Mouse (Mus musculus) MN1 (cell line): Measurements from ENCODE around the gene Adam8.

Source experiments
- DNase-seq: peaks from one replicate; pipeline ENCODE4 v3.0.0-alpha.2; 2016; ENCODE audit warnings: low spot score

Adam8 gene

DNA sequence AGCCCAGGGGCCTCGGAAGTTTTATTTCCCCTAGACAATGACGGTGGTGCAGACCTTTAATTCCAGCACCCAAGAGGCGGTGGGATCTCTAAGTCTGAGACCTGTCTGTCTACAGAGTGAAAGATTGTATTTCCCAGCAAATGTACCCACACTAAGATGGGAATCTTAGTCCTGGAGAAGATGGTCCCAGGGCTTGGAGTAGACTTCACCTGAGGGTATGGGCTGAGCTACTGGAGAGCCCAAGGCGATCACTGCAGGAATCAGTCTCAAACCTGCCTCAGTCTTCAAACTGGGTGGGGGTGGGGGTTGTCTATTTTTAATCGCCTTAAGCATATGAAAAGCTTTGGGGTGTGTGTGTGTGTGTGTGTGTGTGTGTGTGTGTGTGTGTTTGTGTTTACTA, 46.3 kb downstream of the Adam8 start:
- no peak for DNase-seq

DNA sequence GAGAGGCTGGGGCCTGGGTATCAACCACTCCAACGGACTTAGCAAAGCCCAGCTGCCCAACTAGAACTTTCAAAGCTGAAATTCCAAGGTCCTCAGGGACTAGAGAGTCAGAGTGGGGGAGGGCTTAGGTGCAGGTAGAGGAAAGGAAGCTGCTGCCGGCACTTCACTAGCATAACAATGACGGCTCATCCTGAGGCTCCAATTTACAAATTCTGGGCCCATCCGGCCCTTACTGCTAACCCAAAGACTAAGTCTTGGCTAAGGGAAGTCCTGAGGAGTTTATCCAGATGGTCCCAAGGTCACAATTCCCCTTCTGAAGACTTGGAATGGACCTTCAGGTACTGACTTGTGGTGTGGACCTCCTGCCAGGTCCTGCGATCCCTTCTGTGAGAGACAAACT, 46.8 kb downstream of the Adam8 start:
- no peak for DNase-seq

- DNase-seq, result no peak
Measured at GRCm38 (mm10) chr7:139944291-139945240, 47.8 kb downstream of the Adam8 start.

GRCm38 (mm10) chr7:139943674-139944281, 48.6 kb downstream of the Adam8 start, which contains the start of gene Utf1:
Gene Utf1 (plus strand): TSS chr7:139943789.
- no peak for DNase-seq

GRCm38 (mm10) chr7:139940476-139941209, 51.7 kb downstream of the Adam8 start:
- no peak for DNase-seq

DNA sequence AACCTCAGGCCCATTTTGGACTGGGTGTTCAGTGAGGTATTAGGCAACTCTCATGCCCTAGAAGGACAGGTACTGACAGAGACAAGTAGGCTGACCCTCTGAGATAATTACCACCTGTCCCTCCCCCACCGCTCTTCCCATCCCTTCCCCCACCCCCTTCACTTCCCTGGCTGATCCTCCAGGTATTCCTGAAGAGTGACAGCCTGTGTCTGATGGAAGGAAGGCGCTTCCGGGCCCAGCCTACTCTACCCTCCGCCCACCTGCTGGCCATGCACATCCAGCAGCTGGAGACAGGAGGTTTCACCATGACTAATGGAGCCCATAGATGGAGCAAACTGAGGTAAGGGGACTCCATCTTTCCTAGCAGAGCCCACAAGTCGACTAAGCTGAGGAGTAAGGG, 54.6 kb downstream of the Adam8 start:
- no peak for DNase-seq

GRCm38 (mm10) chr7:139937138-139937537, 55.2 kb downstream of the Adam8 start:
- no peak for DNase-seq

DNA sequence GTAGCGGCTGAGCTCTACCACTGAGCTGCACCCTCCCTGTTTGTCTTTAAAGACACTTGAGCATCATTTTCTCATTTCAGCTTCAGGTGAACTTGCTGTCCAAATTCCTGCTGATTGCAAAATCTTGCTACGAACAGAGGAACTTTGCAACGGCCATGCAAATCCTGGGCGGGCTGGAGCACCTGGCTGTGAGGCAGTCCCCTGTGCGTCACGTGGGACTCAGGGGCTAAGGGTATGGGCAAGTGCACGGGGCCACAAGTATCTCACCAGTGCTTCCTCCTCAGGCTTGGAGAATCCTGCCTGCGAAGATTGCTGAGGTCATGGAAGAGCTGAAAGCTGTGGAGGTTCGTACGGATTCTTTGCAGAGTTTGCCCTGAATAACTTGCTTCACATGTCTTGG, 55.7 kb downstream of the Adam8 start:
- DNase-seq, result no peak

GRCm38 (mm10) chr7:139930732-139931131, 61.6 kb downstream of the Adam8 start:
- peak; percentile 16 for DNase-seq
